Mouse (Mus musculus) forebrain, embryonic 10.5 days (tissue): ENCODE data around the gene Gdf1. TPM values are rescaled to one million over a fixed set of nuclear protein-coding genes. Genes with fewer than 3 reads are reported as not detected.

Experiments used
- DNase-seq: peaks from one replicate; pipeline ENCODE4 v3.0.0-alpha.2; 2017; ENCODE audit warnings: low spot score; ENCODE audit errors: extremely low spot score
- H3K27ac ChIP-seq: fragments of 300-500 bp; sonication (generic); 2 replicates; pipeline ENCODE4 v1.5.1; 2016; ENCODE audit warnings: mild to moderate bottlenecking
- H3K27me3 ChIP-seq: fragments of 300-500 bp; sonication (generic); 2 replicates; pipeline ENCODE4 v1.6.1; 2016; ENCODE audit warnings: mild to moderate bottlenecking; ENCODE audit not compliant: poor library complexity, severe bottlenecking
- H3K36me3 ChIP-seq: fragments of 300-500 bp; sonication (generic); replicated peaks from 2 replicates; pipeline ENCODE4 v1.6.1; 2016; ENCODE audit warnings: mild to moderate bottlenecking, moderate library complexity
- H3K4me1 ChIP-seq: fragments of 300-500 bp; sonication (generic); 2 replicates; pipeline ENCODE4 v1.6.1; 2016
- H3K4me3 ChIP-seq: fragments of 300-500 bp; sonication (generic); 2 replicates; pipeline ENCODE4 v1.5.1; 2016; ENCODE audit warnings: mild to moderate bottlenecking, moderate library complexity
- H3K9me3 ChIP-seq: fragments of 300-500 bp; sonication (generic); 2 replicates; pipeline ENCODE4 v1.6.1; 2016; ENCODE audit warnings: mild to moderate bottlenecking, moderate library complexity
- WGBS: fragments of 180-500 bp; shearing (Covaris S2); methylation state at CpG from one replicate; pipeline ENCODE4 v1.1.7; 2016; 5-methylcytosine and 5-hydroxymethylcytosine counted together
- polyA plus RNA-seq: library from polyadenylated mRNA; unstranded; fragments of >200 nt; fragmentation: Nextera tagmentation; extraction: Ambion mirVana; gene quantifications from 2 replicates; pipeline ENCODE4 v1.2.1, GENCODE M21; 2016

Gdf1 gene
- polyA plus RNA-seq, 1 experiment from 2014 or later: 4.6 TPM

DNA sequence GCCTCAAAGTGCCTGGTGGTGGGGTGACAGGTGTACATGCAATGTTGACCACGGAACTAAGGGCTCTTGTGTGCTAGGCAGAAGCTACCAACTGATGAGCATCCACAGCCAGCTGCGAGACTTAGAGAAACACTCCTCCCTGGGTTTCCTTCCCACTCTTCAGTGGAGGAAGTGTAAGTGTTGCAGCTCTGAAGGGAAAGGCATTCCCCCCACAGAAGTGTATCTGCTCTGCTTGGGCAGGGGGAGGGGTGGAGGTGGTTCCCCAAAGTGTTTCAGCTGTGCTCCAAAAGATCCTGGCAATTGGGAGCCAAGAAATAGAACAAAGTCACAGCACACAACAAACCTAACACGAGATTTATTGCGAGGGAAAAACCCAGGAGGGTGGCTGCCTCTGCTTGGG is 24.4 kb downstream of the Gdf1 start:
- Histone ChIP-seq H3K9me3 (no peaks in the 10 kb centered on the region), H3K27ac (peak overlapping the region; percentile 96), H3K36me3 (peaks cover 23% of the 10 kb centered on the region), H3K27me3 (peaks cover 4% of the 10 kb centered on the region), H3K4me3 (peak overlapping the region; percentile 97), H3K4me1 (peaks cover 49% of the 10 kb centered on the region)
- WGBS: 72% methylated on average over 4 of the region's 4 CpGs
- no peak for DNase-seq

DNA sequence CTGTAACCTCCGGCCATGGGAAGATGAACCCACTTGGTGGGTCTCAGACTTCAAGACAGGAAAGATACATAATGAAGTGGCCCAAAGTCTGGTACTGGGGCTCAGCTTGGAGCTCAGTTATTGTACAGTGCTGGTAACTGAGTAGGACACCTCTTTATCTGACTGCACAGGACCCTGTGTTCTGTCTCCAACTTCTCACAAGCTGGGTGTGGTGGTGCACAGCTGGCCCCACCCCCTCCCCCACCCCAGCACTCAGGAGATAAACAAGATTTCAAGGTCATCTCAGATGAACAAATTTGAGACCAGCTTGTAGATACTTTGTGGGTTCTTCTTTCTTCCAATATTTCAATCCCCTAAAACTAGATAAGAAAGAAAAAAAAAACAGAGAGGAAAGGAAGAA is 26.5 kb downstream of the Gdf1 start:
- H3K4me1 ChIP-seq: peaks cover 28% of the 10 kb centered on the region
- DNase-seq: no peak
- H3K4me3 ChIP-seq: no peak overlapping the region
- 83% methylated on average over 1 of the region's 1 CpGs for WGBS
- peaks cover 4% of the 10 kb centered on the region for H3K27me3 ChIP-seq
- no peaks in the 10 kb centered on the region for H3K9me3 ChIP-seq
- H3K36me3 ChIP-seq: 0 out of 2 replicates have a peak, but pooled peaks cover 2% of the 10 kb centered on the region
- H3K27ac ChIP-seq: no peak overlapping the region

DNA sequence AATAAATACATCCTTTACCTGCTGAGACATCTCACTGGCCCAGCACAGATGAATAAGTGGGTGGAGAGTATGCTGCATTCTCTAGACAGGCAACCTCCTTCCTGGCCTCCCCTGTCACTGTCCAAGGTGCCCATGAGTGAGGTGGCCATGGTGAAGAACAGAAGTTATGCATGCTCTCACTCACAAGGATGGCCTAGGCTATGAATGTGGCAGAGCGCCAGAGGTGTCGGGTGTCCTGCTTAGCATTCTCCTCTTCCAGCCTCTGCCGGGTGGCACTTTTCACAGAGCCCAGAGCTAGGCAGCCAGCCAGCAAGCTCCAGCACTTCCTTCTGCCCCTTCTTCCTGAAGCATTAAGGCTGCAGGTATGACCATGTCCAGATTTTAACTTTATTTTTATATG is 29.8 kb downstream of the Gdf1 start:
- no peak overlapping the region for H3K4me3 ChIP-seq
- no peaks in the 10 kb centered on the region for H3K36me3 ChIP-seq
- no peak overlapping the region for H3K27ac ChIP-seq
- no peak for DNase-seq
- no peaks in the 10 kb centered on the region for H3K9me3 ChIP-seq
- WGBS: 63% methylated on average over 3 of the region's 3 CpGs
- H3K4me1 ChIP-seq: peaks cover 8% of the 10 kb centered on the region
- peaks cover 16% of the 10 kb centered on the region for H3K27me3 ChIP-seq

DNA sequence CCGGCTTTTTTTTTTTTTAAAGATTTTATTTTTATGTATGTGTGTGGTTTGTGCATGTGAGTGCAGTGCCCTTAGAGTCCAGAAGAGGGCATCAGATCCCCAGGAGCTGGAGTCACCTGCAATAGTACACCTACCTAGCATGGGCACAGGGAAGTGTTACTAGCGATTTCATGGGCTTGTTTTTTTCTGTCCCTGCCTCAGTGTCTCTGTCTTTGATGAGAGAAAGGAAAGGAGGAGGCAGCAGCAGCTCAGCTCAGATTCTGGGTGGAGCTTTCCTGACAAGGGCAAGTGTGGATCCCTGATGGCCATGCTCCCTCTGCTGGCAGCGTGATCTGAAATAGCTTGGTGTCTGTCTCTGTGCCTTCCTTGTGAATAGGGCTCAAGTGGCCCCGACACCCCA is 31.2 kb downstream of the Gdf1 start:
- WGBS: 53% methylated on average over 4 of the region's 4 CpGs
- H3K4me1 ChIP-seq: peaks cover 8% of the 10 kb centered on the region

DNA sequence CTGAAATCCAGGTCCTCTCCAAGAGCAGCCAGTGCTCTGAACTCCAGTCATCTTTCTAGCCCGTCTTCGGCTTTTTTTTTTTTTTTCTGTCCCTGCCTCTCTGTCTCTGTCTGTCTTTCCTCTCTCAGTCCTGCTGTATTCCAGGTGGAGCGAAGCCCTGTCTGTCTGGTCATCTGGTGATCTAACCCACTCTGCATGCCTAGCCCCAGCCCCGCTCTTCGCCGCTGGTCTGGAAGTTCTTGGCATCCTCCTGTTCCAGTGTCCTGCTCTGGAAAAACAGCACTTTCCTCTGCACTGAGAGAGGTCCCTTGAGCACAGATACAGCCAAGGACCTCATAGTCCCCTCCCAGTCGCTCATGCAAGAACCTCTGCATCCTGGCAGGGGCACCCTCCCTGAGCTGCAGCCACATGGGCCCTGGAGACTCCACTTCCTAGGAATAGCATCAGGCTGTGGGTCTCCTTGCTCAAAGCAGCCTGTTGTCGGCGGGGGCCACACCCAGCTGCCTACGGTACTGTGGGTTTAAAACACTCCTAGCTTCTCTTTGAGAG is 31.9 kb downstream of the Gdf1 start:
- H3K27me3 ChIP-seq: peaks cover 20% of the 10 kb centered on the region
- no peaks in the 10 kb centered on the region for H3K9me3 ChIP-seq
- no peaks in the 10 kb centered on the region for H3K36me3 ChIP-seq
- DNase-seq: no peak
- H3K4me1 ChIP-seq: peaks cover 10% of the 10 kb centered on the region
- H3K27ac ChIP-seq: no peak overlapping the region
- 82% methylated on average over 10 of the region's 10 CpGs for WGBS
- no peak overlapping the region for H3K4me3 ChIP-seq

More for the DNA sequence above, 31.2 kb downstream of the Gdf1 start:
- no peaks in the 10 kb centered on the region for H3K36me3 ChIP-seq
- DNase-seq: no peak
- H3K4me3 ChIP-seq: no peak overlapping the region
- no peaks in the 10 kb centered on the region for H3K9me3 ChIP-seq
- peaks cover 16% of the 10 kb centered on the region for H3K27me3 ChIP-seq
- no peak overlapping the region for H3K27ac ChIP-seq

DNA sequence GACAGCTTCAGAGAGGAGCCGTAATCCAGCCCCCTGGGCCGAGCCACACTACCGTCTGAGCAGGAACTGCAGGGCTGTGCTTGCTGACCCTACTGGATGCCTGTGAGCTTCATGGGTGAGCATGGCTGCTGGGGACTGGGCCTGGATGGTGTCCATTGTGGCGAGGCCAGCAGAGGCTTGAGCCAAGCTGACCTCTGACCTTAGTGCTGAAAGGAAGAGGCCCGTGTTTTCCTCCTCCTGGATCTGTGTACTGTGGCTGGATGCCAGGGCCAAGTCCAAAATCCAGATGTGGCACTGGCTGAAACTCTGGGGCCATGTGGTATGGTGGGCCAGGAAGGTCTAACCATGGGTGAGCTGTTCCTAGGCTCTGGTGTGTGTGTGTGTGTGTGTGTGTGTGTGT is 34.4 kb downstream of the Gdf1 start:
- Histone ChIP-seq H3K27ac (no peak overlapping the region), H3K36me3 (no peaks in the 10 kb centered on the region), H3K27me3 (peaks cover 28% of the 10 kb centered on the region), H3K4me1 (peaks cover 11% of the 10 kb centered on the region), H3K9me3 (no peaks in the 10 kb centered on the region), H3K4me3 (no peak overlapping the region)
- DNase-seq: no peak
- WGBS: 34% methylated on average over 5 of the region's 5 CpGs

DNA sequence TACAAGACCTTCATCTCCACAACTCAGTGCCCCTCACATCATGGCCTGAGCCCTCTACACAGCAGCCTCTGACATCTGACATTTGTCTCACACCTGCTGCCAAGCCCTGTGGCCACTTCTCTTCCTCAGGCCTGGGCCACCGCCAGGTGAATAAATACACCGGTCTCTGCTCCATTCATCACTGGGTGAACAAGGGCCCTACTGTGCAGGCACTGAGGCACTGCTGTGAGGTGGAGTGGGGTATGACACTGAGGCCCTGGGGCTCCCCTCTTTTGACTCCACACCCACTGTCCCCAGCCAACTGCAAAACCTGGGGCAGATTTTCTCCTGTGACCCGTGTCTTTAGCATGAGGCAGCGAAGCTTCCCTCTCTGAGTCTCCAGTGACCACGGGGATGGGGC is 37.0 kb downstream of the Gdf1 start:
- WGBS: 72% methylated on average over 5 of the region's 5 CpGs
- Histone ChIP-seq H3K36me3 (no peaks in the 10 kb centered on the region), H3K27ac (no peak overlapping the region), H3K9me3 (no peaks in the 10 kb centered on the region), H3K4me1 (peaks cover 11% of the 10 kb centered on the region), H3K4me3 (no peak overlapping the region), H3K27me3 (peaks cover 49% of the 10 kb centered on the region)
- DNase-seq: no peak

DNA sequence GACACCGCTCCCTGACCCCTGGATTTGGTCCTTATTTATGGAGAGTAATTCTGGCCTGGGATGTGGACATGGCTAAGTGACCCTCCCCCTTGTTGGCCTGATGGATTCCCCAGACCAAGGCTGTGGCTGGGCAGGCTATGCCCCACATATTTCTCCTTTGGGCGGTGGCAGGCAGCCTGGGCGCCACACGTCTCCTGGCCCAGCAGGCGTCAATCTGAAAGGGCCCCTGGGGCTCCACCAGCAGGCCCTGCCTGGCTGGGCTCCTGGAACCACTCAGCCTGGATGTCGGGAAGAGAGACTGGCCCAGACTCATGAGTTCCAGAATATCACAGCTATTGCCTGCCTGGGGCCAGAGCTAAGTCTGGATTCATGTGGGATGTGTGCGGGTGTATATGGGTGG is 40.9 kb downstream of the Gdf1 start:
- Histone ChIP-seq H3K36me3 (no peaks in the 10 kb centered on the region), H3K27me3 (peaks cover 76% of the 10 kb centered on the region), H3K9me3 (no peaks in the 10 kb centered on the region), H3K27ac (no peak overlapping the region), H3K4me3 (no peak overlapping the region), H3K4me1 (peaks cover 27% of the 10 kb centered on the region)
- 80% methylated on average over 7 of the region's 7 CpGs for WGBS
- DNase-seq: no peak

DNA sequence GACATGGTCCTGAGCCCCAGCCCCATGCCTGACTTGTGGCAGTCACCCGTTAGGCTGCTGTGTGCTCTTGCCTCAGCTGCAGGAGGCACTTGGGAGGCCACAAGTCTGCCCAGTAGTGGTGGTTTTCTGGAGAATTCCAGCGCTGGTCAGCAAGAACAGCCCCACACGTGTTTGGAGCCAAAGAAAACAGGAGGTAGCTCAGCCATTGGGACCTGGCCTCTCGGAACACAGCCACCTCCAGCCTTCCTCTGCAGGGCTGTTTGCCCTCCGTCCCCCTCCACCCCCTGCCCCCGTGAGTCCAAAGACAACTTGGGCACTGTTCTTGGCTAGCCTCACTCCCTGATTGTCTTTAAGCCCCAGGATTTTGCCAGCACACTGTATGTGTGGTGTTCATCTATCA is 42.3 kb downstream of the Gdf1 start:
- peaks cover 36% of the 10 kb centered on the region for H3K4me1 ChIP-seq
- H3K36me3 ChIP-seq: no peaks in the 10 kb centered on the region
- no peak for DNase-seq
- H3K4me3 ChIP-seq: no peak overlapping the region
- peaks cover 83% of the 10 kb centered on the region for H3K27me3 ChIP-seq
- no peaks in the 10 kb centered on the region for H3K9me3 ChIP-seq
- H3K27ac ChIP-seq: no peak overlapping the region
- 39% methylated on average over 6 of the region's 6 CpGs for WGBS

DNA sequence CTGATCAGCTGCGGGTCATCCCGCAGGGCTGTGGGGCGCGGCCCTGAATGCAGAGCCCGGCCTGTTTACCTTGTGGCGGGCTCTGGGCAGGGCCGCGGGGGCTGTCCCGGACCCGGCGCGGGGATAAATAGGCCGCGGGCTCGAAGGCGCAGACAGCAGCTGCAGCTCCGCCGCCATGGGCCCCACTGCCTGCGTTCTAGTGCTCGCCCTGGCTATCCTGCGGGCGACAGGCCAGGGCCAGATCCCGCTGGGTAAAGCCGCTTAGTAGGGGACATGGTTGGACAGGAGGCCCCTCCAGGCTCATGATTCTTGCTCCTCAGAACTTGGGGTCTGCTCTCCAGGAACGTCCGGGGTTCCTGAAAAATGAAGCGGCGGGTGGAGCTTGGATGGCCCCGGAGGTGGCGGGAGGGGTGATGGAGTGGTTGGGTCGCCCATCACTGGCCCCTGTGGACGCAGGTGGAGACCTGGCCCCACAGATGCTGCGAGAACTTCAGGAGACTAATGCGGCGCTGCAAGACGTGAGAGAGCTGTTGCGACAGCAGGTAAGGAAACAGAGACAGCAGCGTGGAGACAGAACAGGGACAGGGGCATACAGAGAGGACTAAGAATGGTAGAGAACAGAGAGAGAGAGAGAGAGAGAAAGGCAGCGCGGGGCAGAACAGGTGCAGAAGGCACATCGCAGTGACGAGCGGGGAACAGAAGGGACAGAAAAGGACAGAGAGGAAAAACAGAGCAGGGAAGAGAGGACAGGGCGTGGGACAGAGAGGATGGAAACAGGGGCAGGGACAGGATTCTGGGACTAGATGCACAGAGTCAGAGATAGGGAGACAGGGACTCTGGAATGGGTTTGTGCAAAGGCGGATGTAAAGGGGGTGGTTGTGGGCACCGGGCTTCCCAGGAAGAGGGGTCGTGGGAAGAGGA is 44.0 kb downstream of the Gdf1 start, which contains the start of gene Comp:
TSS of gene Comp (plus strand) at position 162 of the 921 bp plus-strand sequence.
- no peaks in the 10 kb centered on the region for H3K9me3 ChIP-seq
- 2% methylated on average over 47 of the region's 47 CpGs for WGBS
- no peaks in the 10 kb centered on the region for H3K36me3 ChIP-seq
- H3K4me1 ChIP-seq: peaks cover 36% of the 10 kb centered on the region
- H3K4me3 ChIP-seq: peak within 1 kb of the TSS; percentile 51
- peaks cover 96% of the 10 kb centered on the region for H3K27me3 ChIP-seq
- no peak within 1 kb of the TSS for H3K27ac ChIP-seq
- DNase-seq: no peak

DNA sequence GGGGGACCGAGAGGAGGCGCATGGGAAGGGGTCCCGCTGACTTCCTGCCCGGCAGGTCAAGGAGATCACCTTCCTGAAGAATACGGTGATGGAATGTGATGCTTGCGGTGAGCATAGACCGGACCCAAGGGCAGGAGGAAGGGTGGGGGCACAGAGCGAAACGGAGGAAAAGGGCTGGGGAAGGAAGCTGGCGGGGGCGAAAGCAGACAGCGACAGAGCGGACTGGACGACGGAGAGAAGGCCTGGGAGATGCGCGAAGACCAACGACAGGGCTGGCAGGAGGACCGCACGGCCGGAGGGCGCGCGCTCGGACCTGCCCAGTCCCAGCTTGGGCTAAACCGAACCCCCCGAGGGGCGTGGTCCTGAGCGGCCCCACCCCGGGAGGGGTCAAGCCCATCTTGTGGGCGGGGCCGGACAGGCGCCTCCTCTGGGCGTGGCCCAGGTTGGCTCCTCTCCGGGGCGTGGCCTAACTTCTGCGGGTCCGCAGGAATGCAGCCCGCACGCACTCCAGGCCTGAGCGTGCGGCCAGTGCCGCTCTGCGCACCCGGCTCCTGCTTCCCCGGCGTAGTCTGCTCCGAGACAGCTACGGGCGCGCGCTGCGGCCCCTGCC is 44.8 kb downstream of the Gdf1 start:
- no peaks in the 10 kb centered on the region for H3K9me3 ChIP-seq
- H3K4me1 ChIP-seq: peaks cover 36% of the 10 kb centered on the region
- under 1% methylated on average over 53 of the region's 53 CpGs for WGBS
- H3K27ac ChIP-seq: no peak overlapping the region
- no peaks in the 10 kb centered on the region for H3K36me3 ChIP-seq
- DNase-seq: peak; percentile 63
- H3K27me3 ChIP-seq: peaks cover 97% of the 10 kb centered on the region
- H3K4me3 ChIP-seq: peak overlapping the region; percentile 51

DNA sequence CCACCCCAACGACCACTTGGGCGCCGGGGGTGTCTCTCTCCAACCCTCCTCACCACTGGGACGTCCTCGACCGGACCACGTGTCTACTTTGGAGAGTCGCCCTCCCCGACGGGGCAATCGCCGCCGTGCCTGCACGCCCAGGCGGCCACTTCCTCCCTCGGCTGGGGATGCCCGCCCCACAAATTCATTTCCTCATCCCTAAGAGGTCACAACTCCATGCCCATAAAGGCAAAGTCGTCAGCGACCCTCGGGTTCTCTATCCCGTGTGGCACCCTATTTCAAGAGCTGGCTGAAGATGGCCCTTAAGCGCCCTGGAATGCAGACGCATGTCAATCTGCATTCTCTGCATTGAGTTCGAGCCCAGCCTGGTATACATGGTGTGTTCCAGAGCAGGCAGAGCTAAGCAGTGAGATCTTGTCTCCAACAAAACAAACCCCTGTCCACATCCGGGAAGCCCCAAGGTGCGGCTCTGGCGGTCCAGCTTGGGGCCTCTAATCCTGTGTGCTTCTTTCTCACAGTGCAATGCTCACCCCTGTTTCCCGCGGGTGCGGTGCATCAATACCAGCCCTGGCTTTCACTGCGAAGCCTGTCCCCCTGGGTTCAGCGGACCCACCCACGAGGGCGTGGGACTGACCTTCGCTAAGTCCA is 45.7 kb downstream of the Gdf1 start:
- DNase-seq: no peak
- Histone ChIP-seq H3K4me1 (peaks cover 36% of the 10 kb centered on the region), H3K9me3 (no peaks in the 10 kb centered on the region), H3K36me3 (no peaks in the 10 kb centered on the region), H3K27ac (no peak overlapping the region), H3K27me3 (peaks cover 100% of the 10 kb centered on the region), H3K4me3 (peak overlapping the region; percentile 51)
- WGBS: 7% methylated on average over 35 of the region's 35 CpGs
